Mouse (Mus musculus) ES-Bruce4 (cell line): ENCODE measurements around the gene Mettl6. TPM values are rescaled to one million over a fixed set of nuclear protein-coding genes. Genes with fewer than 3 reads are reported as not detected.
"Not testable (repeated sequence)": the region's sequence is repeated elsewhere in the genome, so short reads cannot be mapped to it uniquely, and the experiment has no call there.

ENCODE experiments used
- H3K27ac ChIP-seq: 2 replicates; pipeline ENCODE4 v1.5.1; 2012; ENCODE audit warnings: low read length, inconsistent platforms; ENCODE audit not compliant: insufficient read depth
- H3K27me3 ChIP-seq: 2 replicates; pipeline ENCODE4 v1.6.1; 2012; ENCODE audit warnings: mild to moderate bottlenecking, low read length, inconsistent platforms; ENCODE audit not compliant: control insufficient read depth, poor library complexity, insufficient read depth, severe bottlenecking
- H3K36me3 ChIP-seq: 2 replicates; pipeline ENCODE4 v1.6.1; 2012; ENCODE audit warnings: inconsistent platforms, mild to moderate bottlenecking, low read length, moderate library complexity; ENCODE audit not compliant: control insufficient read depth, poor library complexity, insufficient read depth, severe bottlenecking
- H3K4me1 ChIP-seq: one replicate; pipeline ENCODE4 v1.8.1; 2011; ENCODE audit warnings: low read length; ENCODE audit not compliant: control insufficient read depth, insufficient read depth
- H3K4me3 ChIP-seq: 2 replicates; pipeline ENCODE4 v1.5.1; 2011; ENCODE audit warnings: low read depth, mild to moderate bottlenecking, low read length
- H3K9ac ChIP-seq: 2 replicates; pipeline ENCODE4 v1.6.1; 2012; ENCODE audit warnings: low read depth, mild to moderate bottlenecking, inconsistent platforms; ENCODE audit not compliant: poor library complexity, severe bottlenecking
- H3K9me3 ChIP-seq: replicated peaks from 2 replicates; pipeline ENCODE4 v1.6.1; 2012; ENCODE audit warnings: mild to moderate bottlenecking, low read length, inconsistent platforms; ENCODE audit not compliant: control insufficient read depth, poor library complexity, insufficient read depth, severe bottlenecking
- CTCF ChIP-seq: IDR thresholded peaks from one replicate; pipeline ENCODE4 v1.8.1; 2011; ENCODE audit warnings: low read depth, low read length
- EP300 ChIP-seq: IDR thresholded peaks from 2 replicates; pipeline ENCODE4 v1.6.1; 2011; ENCODE audit warnings: low read depth, low read length; ENCODE audit not compliant: insufficient read depth
- POLR2A ChIP-seq: IDR thresholded peaks from one replicate; pipeline ENCODE4 v1.8.1; 2011; ENCODE audit warnings: low read length; ENCODE audit not compliant: insufficient read depth
- polyA plus RNA-seq: library from polyadenylated mRNA; stranded (reverse); fragments of >200 nt; gene quantifications from 2 replicates; pipeline ENCODE4 v1.2.4, GENCODE M21; 2011; ENCODE audit warnings: low read depth; ENCODE audit not compliant: missing spikeins, insufficient read depth, insufficient read length

Mettl6 gene
- polyA plus RNA-seq, 1 experiment, result 82.0 TPM

GRCm38 (mm10) chr14:31469711-31470110 is 25.1 kb downstream of the Mettl6 start:
- no peak overlapping the region for H3K27ac ChIP-seq
- H3K4me1 ChIP-seq, result no peaks in the 10 kb centered on the region
- no peaks in the 10 kb centered on the region for H3K9me3 ChIP-seq
- H3K4me3 ChIP-seq, result no peak overlapping the region
- TF ChIP-seq CTCF (peak; percentile 18), POLR2A (no peak), EP300 (no peak)
- H3K36me3 ChIP-seq, result no peaks in the 10 kb centered on the region
- H3K9ac ChIP-seq, result no peak overlapping the region
- no peaks in the 10 kb centered on the region for H3K27me3 ChIP-seq

GRCm38 (mm10) chr14:31464176-31464575 is 30.7 kb downstream of the Mettl6 start:
- no peak overlapping the region for H3K9ac ChIP-seq
- H3K27ac ChIP-seq, result no peak overlapping the region
- H3K36me3 ChIP-seq, result no peaks in the 10 kb centered on the region
- no peaks in the 10 kb centered on the region for H3K4me1 ChIP-seq
- TF ChIP-seq EP300 (no peak), CTCF (no peak), POLR2A (no peak)
- no peaks in the 10 kb centered on the region for H3K9me3 ChIP-seq
- no peak overlapping the region for H3K4me3 ChIP-seq
- no peaks in the 10 kb centered on the region for H3K27me3 ChIP-seq

- Histone ChIP-seq H3K4me1 (no peaks in the 10 kb centered on the region), H3K27ac (no peak overlapping the region), H3K36me3 (no peaks in the 10 kb centered on the region), H3K9me3 (no peaks in the 10 kb centered on the region), H3K4me3 (no peak overlapping the region), H3K9ac (no peak overlapping the region), H3K27me3 (no peaks in the 10 kb centered on the region)
- TF ChIP-seq POLR2A, result no peak
- TF ChIP-seq CTCF, result no peak
These were observed 32.0 kb downstream of the Mettl6 start for GRCm38 (mm10) chr14:31462886-31463285.

- not testable (repeated sequence) for H3K4me1 ChIP-seq, H3K9me3 ChIP-seq, H3K4me3 ChIP-seq, H3K9ac ChIP-seq, H3K27me3 ChIP-seq, H3K27ac ChIP-seq, H3K36me3 ChIP-seq
- peak; percentile 10 for TF ChIP-seq CTCF
These were observed 32.6 kb downstream of the Mettl6 start for GRCm38 (mm10) chr14:31462226-31462625.

- no peaks in the 10 kb centered on the region for H3K4me1 ChIP-seq
- no peaks in the 10 kb centered on the region for H3K9me3 ChIP-seq
- no peaks in the 10 kb centered on the region for H3K36me3 ChIP-seq
- no peaks in the 10 kb centered on the region for H3K27me3 ChIP-seq
- TF ChIP-seq POLR2A, result no peak
- TF ChIP-seq CTCF, result no peak
- TF ChIP-seq EP300, result no peak
- no peak overlapping the region for H3K27ac ChIP-seq
- no peak overlapping the region for H3K9ac ChIP-seq
- no peak overlapping the region for H3K4me3 ChIP-seq
These were observed 36.8 kb downstream of the Mettl6 start for GRCm38 (mm10) chr14:31458006-31458405.

DNA sequence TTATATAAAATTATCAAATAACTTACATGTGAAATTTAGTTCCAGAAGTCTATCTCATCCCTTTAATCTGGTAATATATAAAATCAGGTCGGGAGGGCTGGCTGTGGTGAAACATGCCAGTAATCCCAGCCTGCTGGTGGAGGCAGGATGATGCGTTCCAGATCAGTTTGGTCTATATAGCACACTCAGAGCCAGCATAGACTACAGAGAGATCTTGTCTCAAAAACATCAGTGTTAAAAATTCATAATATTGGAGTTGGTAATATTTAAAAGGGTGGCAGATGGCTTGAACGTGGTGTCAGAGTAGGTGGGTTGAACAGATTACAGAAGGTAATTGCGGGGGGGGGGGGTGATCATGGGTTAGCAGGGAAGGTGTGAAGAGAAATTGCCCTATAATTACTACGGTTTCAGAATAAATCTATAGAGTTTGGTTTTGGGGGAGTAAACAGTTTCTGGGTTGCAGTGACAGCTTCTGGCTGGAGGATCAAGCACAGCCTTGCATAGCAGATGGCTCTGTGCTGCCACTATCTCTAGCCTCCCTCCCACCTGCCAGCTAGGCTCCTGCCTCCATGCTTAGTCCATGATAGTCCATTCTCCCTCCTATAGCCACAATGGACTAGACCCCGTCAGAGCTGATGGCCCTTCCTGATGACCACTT is 38.6 kb downstream of the Mettl6 start:
- Histone ChIP-seq H3K9ac (no peak overlapping the region), H3K27me3 (no peaks in the 10 kb centered on the region), H3K36me3 (no peaks in the 10 kb centered on the region), H3K4me3 (no peak overlapping the region), H3K4me1 (no peaks in the 10 kb centered on the region), H3K27ac (no peak overlapping the region), H3K9me3 (no peaks in the 10 kb centered on the region)
- no peak for TF ChIP-seq POLR2A
- no peak for TF ChIP-seq CTCF
- TF ChIP-seq EP300, result no peak
